Mouse (Mus musculus) inflammation-experienced regulatory T-cells, adult 6 months (primary cell): Measurements from ENCODE around the gene Dyrk2. TPM values are rescaled to one million over a fixed set of nuclear protein-coding genes. Genes with fewer than 3 reads are reported as not detected.

Experiments used
- ATAC-seq: one replicate; pipeline ENCODE4 v1.8.0; 2017
- polyA plus RNA-seq, 3 experiments: library from polyadenylated mRNA; unstranded; fragments of 100-300 nt; shearing (Covaris generic); gene quantifications; one replicate each; pipeline ENCODE4 v1.2.1; 2017

Dyrk2 gene
- polyA plus RNA-seq, 3 experiments from 2014 or later = 9.3 to 14.1 (median 12.9) TPM

GRCm38 (mm10) chr10:118840598-118840997 lies 29.4 kb downstream of the Dyrk2 start:
- ATAC-seq = no peak

- no peak for ATAC-seq
Observed at GRCm38 (mm10) chr10:118839343-118840141, 30.5 kb downstream of the Dyrk2 start.

GRCm38 (mm10) chr10:118837636-118838035 lies 32.4 kb downstream of the Dyrk2 start:
- no peak for ATAC-seq

- ATAC-seq = no peak
Observed at GRCm38 (mm10) chr10:118831190-118831589, 38.8 kb downstream of the Dyrk2 start.

GRCm38 (mm10) chr10:118829641-118830040 lies 40.4 kb downstream of the Dyrk2 start:
- peak; percentile 54 for ATAC-seq

GRCm38 (mm10) chr10:118827116-118827515 lies 42.9 kb downstream of the Dyrk2 start:
- ATAC-seq = no peak

GRCm38 (mm10) chr10:118824830-118825229 lies 45.2 kb downstream of the Dyrk2 start:
- ATAC-seq = no peak

DNA sequence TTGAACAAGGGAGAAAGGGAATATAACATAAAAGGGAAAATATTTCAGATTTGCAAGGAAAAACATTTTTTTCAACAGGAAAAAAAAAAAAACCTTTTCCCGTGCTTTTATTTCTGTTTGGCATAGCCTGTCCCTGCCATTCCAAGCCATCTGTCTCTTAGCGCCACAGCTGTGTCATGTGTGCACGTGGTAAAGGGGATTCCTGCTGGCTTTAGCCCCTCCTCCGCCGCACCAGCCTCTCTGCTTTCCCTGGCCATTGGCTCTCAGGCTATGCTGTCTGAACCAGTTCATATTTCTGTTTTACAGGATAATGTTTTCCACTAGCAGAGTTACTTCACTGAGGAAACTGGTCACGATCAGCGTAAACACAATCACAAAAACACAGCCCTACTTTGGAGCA lies 49.1 kb downstream of the Dyrk2 start:
- ATAC-seq = no peak

DNA sequence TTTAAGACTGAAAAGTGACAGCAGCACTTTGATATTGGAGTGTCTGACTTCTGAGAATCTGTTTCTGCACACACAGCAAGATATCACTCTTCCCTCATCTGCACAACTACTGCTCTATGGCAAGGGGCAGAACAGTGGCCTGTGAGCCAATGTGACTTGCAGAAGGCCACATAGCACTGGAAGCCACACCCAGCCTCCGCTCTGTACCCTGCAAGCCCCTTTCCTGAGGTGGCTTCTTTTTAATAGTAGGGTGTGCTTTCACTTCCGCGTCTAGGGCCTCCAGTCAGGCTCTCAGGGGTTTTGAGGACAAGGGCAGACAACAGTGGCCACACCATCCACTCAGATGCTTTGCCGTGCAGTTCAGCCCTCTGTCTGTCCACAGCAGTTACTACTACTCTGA lies 50.2 kb downstream of the Dyrk2 start:
- ATAC-seq = no peak

- no peak for ATAC-seq
Observed at GRCm38 (mm10) chr10:118817089-118817488, 52.9 kb downstream of the Dyrk2 start.

DNA sequence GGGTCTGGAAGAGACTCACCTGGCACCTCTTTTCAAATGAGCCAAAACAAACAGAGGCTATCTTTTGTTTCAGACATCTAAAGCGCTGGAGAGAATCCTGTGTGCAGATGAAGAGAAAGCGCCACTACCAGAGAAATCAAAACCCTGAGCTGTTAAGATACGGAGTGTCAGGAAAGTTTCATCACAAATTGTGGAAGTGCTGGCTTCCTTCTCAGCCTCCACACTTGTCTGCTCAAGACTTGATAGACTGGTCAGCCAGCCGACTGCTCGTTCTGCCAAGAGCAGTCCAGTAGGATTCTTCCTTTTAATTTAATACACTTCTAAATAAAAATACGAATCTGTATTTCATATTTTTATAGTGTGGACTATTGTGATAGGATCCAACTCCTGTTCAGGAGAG lies 58.1 kb downstream of the Dyrk2 start:
- ATAC-seq = no peak

DNA sequence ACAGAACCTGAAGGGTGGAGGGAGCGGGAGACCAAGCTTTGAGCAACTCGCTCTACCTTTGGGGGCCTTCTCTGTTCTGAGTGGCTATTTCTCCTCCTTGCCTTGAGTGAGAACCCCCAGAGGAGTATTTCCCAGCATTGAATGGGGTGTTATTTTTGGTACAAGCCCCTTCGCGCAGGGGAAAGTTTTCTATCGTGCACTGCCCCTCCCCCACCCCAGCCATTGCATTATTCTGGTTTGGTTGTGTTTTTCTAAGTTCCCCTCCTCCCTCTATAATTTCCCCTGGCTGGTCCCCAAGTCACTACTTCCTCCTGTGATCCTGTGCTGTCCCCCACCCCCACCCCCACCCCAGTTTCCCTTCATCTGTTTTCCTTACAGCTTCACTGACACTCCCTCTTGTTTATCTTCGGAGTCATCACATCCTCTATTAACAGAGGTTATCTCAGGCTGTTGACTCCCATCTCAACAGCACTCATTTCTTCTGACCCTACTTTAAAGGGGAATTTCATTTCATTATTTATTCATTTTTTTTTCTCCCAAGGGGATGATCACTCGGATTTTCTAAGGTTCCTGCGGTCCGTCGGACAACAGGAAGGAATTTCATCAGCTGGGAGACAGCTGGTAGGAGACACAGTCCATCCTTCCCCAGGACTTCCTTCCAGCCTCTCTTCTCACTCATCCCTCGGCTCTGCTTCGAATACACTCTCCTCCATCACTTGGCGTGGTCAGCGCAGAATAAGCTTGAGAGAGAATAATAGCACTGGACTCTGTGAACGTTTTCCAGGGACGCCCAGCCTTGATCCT lies 58.9 kb downstream of the Dyrk2 start:
- ATAC-seq = no peak
